Mouse (Mus musculus): ENCODE data around the gene 4933407L21Rik.
"Not testable (repeated sequence)": the region's sequence is repeated elsewhere in the genome, so short reads cannot be mapped to it uniquely, and the experiment has no call there.

Gene 4933407L21Rik

GRCm38 (mm10) chr1:85960873-85961272 lies 32.6 kb downstream of the 4933407L21Rik start, which contains the start of gene Gpr55:
TSS of gene Gpr55 (minus strand) at chr1:85961007.
- no peak for DNase-seq

GRCm38 (mm10) chr1:85962081-85962480 lies 33.8 kb downstream of the 4933407L21Rik start:
- DNase-seq: no peak

GRCm38 (mm10) chr1:85965856-85966255 lies 37.6 kb downstream of the 4933407L21Rik start:
- no peak for DNase-seq

GRCm38 (mm10) chr1:85969081-85969480 lies 40.8 kb downstream of the 4933407L21Rik start:
- DNase-seq: no peak

GRCm38 (mm10) chr1:85969519-85969918 lies 41.2 kb downstream of the 4933407L21Rik start:
- DNase-seq: peak; percentile 33

- DNase-seq: no peak
Measured at GRCm38 (mm10) chr1:85971070-85971469, 42.8 kb downstream of the 4933407L21Rik start.

GRCm38 (mm10) chr1:85972341-85972740 lies 44.1 kb downstream of the 4933407L21Rik start:
- DNase-seq: no peak

- DNase-seq: no peak
Measured at GRCm38 (mm10) chr1:85973468-85973877, 45.2 kb downstream of the 4933407L21Rik start.

- no peak for DNase-seq
Measured at GRCm38 (mm10) chr1:85977709-85978108, 49.4 kb downstream of the 4933407L21Rik start.

- DNase-seq: no peak
Measured at GRCm38 (mm10) chr1:85981738-85982357, 53.6 kb downstream of the 4933407L21Rik start.

- no peak for DNase-seq
Measured at GRCm38 (mm10) chr1:85985784-85986183, 57.5 kb downstream of the 4933407L21Rik start.

- DNase-seq: no peak
Measured at GRCm38 (mm10) chr1:85988351-85988750, 60.1 kb downstream of the 4933407L21Rik start.

- not testable (repeated sequence) for DNase-seq
Measured at GRCm38 (mm10) chr1:85988882-85989281, 60.6 kb downstream of the 4933407L21Rik start.

Measured in right cerebral cortex, postnatal 14 days (tissue).